9 mouse cellular contexts compared by ENCODE assay signal in the genomic region with DNA sequence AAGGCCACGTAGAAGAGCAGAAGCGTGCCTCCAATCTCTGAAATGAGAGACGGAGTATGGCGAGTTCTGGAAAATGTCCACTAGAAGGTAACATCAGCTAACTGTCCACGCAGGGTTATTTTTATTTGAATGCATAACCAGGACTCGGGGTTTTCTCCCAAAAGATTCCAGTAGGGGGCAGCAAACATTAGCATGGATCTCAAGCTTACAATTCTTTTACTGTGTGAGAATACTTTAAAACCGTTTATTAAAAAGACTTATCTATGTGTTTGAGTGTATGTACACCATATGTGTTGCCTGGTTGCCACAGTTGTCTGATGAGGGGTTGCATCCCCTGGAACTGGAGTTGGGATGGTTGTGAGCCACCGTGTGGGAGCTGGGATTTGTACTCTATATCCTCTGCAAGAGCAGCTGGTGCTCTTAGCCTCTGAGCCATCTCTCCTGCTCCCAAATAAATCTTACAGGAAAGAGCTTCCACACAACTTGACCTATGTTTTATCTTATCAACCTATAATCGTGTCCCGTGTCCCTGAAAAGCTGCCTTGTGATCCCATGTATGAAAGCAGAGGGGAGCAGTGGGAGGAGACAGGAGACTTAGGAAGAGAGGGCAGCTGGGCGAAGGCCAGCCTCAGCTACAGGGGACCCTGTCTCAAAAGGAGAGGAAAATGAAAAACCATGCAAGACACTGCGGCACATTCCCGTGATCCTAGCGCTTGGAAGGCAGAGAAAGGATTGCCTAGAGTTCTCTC. TPM values are rescaled to one million over a fixed set of nuclear protein-coding genes. Genes with fewer than 3 reads are reported as not detected.
DNase-seq lines count a peak whose midpoint lies in the region; ATAC-seq and TF ChIP-seq lines count a peak whose summit lies in the region.
"Had no signal": no experiment of that assay in that cellular context is flagged by ENCODE, and none has a peak within 500 bp of the region (broad histone marks: within the 10 kb centered on the region; RNA-seq: fewer than 3 reads in every experiment).

No protein-coding gene starts in this region.

- H3K9ac ChIP-seq in heart, embryonic 14.5 days (ENCODE audit: low read length), result no peak overlapping the region
- no peak overlapping the region for H3K9ac ChIP-seq in kidney, postnatal 0 days (ENCODE audit: low read depth, low read length)

- no peak overlapping the region for H3K4me3 ChIP-seq in heart, embryonic 14.5 days (ENCODE audit: control insufficient read depth in 1 of 2, insufficient read depth in 1 of 2, low read depth in 1 of 2, low read length in 2 of 2)
- no peak overlapping the region for H3K4me3 ChIP-seq in kidney, postnatal 0 days (replicated peaks; ENCODE audit: low read depth, low read length)

- peak; percentile 87 for TF ChIP-seq CTCF in kidney, postnatal 0 days (IDR thresholded peaks at IDR 0.05; ENCODE audit: low read depth)

- peaks cover 30 to 42% of the 10 kb centered on the region in 2 experiments for H3K4me1 ChIP-seq in heart, embryonic 14.5 days (ENCODE audit: control insufficient read depth in 2 of 2, insufficient read depth in 2 of 2, low read length in 2 of 2)
- H3K4me1 ChIP-seq in kidney, postnatal 0 days (replicated peaks; ENCODE audit: insufficient read depth, low read length), result no peaks in the 10 kb centered on the region; the same call in 1 of the 2 replicates

- peak; percentile 48 for ATAC-seq in common myeloid progenitor, adult 5-6 weeks (replicated peaks; ENCODE audit: low read depth, poor library complexity, severe bottlenecking)
- ATAC-seq in heart, embryonic 14.5 days (ENCODE audit: insufficient number of reproducible peaks, insufficient read depth, low FRiP score, low read depth), result no peak
- no peak for ATAC-seq in kidney, postnatal 0 days (replicated peaks; ENCODE audit: low FRiP score, low read depth)

- H3K36me3 ChIP-seq in heart, embryonic 14.5 days (ENCODE audit: control insufficient read depth, insufficient read depth, low read length), result no peaks in the 10 kb centered on the region
- H3K36me3 ChIP-seq in kidney, postnatal 0 days (ENCODE audit: insufficient read depth, low read length), result no peaks in the 10 kb centered on the region
- H3K36me3 ChIP-seq in splenic B cell, adult 2 months (ENCODE audit: control insufficient read depth, insufficient read depth, low read length, poor library complexity, severe bottlenecking), result no peaks in the 10 kb centered on the region

- H3K27ac ChIP-seq in heart, embryonic 14.5 days (replicated peaks in 1 of 2; ENCODE audit: control insufficient read depth in 1 of 2, insufficient read depth in 1 of 2, low read depth in 2 of 2, low read length in 2 of 2), result peak overlapping the region; percentile 36 to 61; a peak in 3 of 4 replicates
- H3K27ac ChIP-seq in kidney, postnatal 0 days, result no peak overlapping the region

- WGBS in heart, embryonic 14.5 days, result 29% methylated on average over 14 of the region's 14 CpGs
- 40% methylated on average over 14 of the region's 14 CpGs for WGBS in kidney, postnatal 0 days

- H3K4me2 ChIP-seq in heart, embryonic 14.5 days (ENCODE audit: low read length), result peak overlapping the region; percentile 71
- no peak overlapping the region for H3K4me2 ChIP-seq in kidney, postnatal 0 days (ENCODE audit: low read length)

- peak; percentile 64 for DNase-seq in adrenal gland, adult 2 months
- no peak for DNase-seq in adrenal gland, postnatal 4 days (ENCODE audit: low spot score in 2 of 2)
- DNase-seq in CD8-positive naive resting alpha-beta T cell, adult 2 months (ENCODE audit: low read depth in 2 of 2, low spot score in 2 of 2), result peak; percentile 57 to 71
- DNase-seq in kidney, postnatal 0 days (ENCODE audit: low spot score), result peak; percentile 87
- DNase-seq in lung, postnatal 25 days (ENCODE audit: low spot score), result peak; percentile 54
- peak; percentile 77 for DNase-seq in splenic B cell, adult 2 months (ENCODE audit: low read depth, low spot score)

- no peaks in the 10 kb centered on the region for H3K9me3 ChIP-seq in heart, embryonic 14.5 days (ENCODE audit: control insufficient read depth, low read length)
- H3K9me3 ChIP-seq in kidney, postnatal 0 days (replicated peaks; ENCODE audit: low read length), result no peaks in the 10 kb centered on the region

- H3K27me3 ChIP-seq in heart, embryonic 14.5 days (ENCODE audit: control insufficient read depth, insufficient read depth, low read length), result no peaks in the 10 kb centered on the region
- no peaks in the 10 kb centered on the region for H3K27me3 ChIP-seq in kidney, postnatal 0 days (ENCODE audit: insufficient read depth, low read length)
- H3K27me3 ChIP-seq in splenic B cell, adult 2 months (ENCODE audit: control insufficient read depth, insufficient read depth, low read length, poor library complexity, severe bottlenecking), result peaks cover 2% of the 10 kb centered on the region; the same call in 1 of the 2 replicates

RNA-seq across cellular contexts. Expression of gene Tuba1c, which starts 29.0 kb away (rescaled TPM):
- 100 to 1,000 TPM; 270 to 284 TPM for total RNA-seq in adrenal gland, adult 2 months (2021)
- polyA plus RNA-seq in adrenal gland, adult 2 months (2012; rRNA removed), result 205 and 318 TPM in 2 replicates
- 100 to 1,000 TPM; 200 to 217 TPM for total RNA-seq in adrenal gland, postnatal 4 days (2021)
- 41.0 and 61.3 TPM in 2 replicates for total RNA-seq in common myeloid progenitor, adult 5-6 weeks (2017)
- 143 and 146 TPM in 2 replicates for polyA plus RNA-seq in heart, embryonic 14.5 days (2014; fragmentation: Nextera tagmentation; extraction: Ambion mirVana)
- 170 and 178 TPM in 2 replicates for polyA plus RNA-seq in kidney, postnatal 0 days (2015; fragmentation: Nextera tagmentation; extraction: Ambion mirVana)

RNA-seq across cellular contexts. Expression of gene Tuba1a, which starts 47.2 kb away (rescaled TPM):
- 100 to 1,000 TPM in 1 of 2 experiments, 10 to 100 TPM in 1; 63.2 to 125 TPM for total RNA-seq in adrenal gland, adult 2 months (2021)
- polyA plus RNA-seq in adrenal gland, adult 2 months (2012; rRNA removed), result 128 and 133 TPM in 2 replicates
- total RNA-seq in adrenal gland, postnatal 4 days (2021), result 100 to 1,000 TPM; 323 to 446 TPM
- total RNA-seq in common myeloid progenitor, adult 5-6 weeks (2017), result 25.4 and 32.0 TPM in 2 replicates
- 790 and 917 TPM in 2 replicates for polyA plus RNA-seq in heart, embryonic 14.5 days (2014; fragmentation: Nextera tagmentation; extraction: Ambion mirVana)
- 460 and 537 TPM in 2 replicates for polyA plus RNA-seq in kidney, postnatal 0 days (2015; fragmentation: Nextera tagmentation; extraction: Ambion mirVana)

RNA-seq across cellular contexts. Expression of gene Gm49450, which starts 47.4 kb away (rescaled TPM):
- 10 to 100 TPM in 1 of 2 experiments, not detected in 1; 10.9 TPM for total RNA-seq in adrenal gland, adult 2 months (2021)
- polyA plus RNA-seq in adrenal gland, adult 2 months (2012; rRNA removed), result 49.5 and 126 TPM in 2 replicates
- total RNA-seq in adrenal gland, postnatal 4 days (2021), result not detected
- total RNA-seq in common myeloid progenitor, adult 5-6 weeks (2017), result 1.9 and 18.7 TPM in 2 replicates
- polyA plus RNA-seq in heart, embryonic 14.5 days (2014; fragmentation: Nextera tagmentation; extraction: Ambion mirVana), result not detected in 2 replicates
- polyA plus RNA-seq in kidney, postnatal 0 days (2015; fragmentation: Nextera tagmentation; extraction: Ambion mirVana), result not detected in 2 replicates
- total RNA-seq: heart, postnatal 14 days had no signal

RNA-seq across cellular contexts. Expression of gene Prph, which starts 54.3 kb away (rescaled TPM):
- total RNA-seq in adrenal gland, adult 2 months (2021), result under 1 TPM; 0.43 to 0.86 TPM
- polyA plus RNA-seq in adrenal gland, adult 2 months (2012; rRNA removed), result 2.4 and 8.5 TPM in 2 replicates
- total RNA-seq in adrenal gland, postnatal 4 days (2021), result 10 to 100 TPM; 26.7 to 68.4 TPM
- total RNA-seq in common myeloid progenitor, adult 5-6 weeks (2017), result not detected in 2 replicates
- polyA plus RNA-seq in heart, embryonic 14.5 days (2014; fragmentation: Nextera tagmentation; extraction: Ambion mirVana), result 0.36 and 3.2 TPM in 2 replicates
- 0.26 and 0.82 TPM in 2 replicates for polyA plus RNA-seq in kidney, postnatal 0 days (2015; fragmentation: Nextera tagmentation; extraction: Ambion mirVana)

Comparison
In these comparisons a context has a peak if more than half of its experiments do, and no peak if none do; other contexts are left out.
1. DNase-seq: peak in adrenal gland, adult 2 months (single experiment), CD8-positive naive resting alpha-beta T cell, adult 2 months (2 of 2), kidney, postnatal 0 days (single experiment), lung, postnatal 25 days (single experiment) and splenic B cell, adult 2 months (single experiment); none in adrenal gland, postnatal 4 days (0 of 2).